Mouse (Mus musculus) A20 (cell line): ENCODE data around the gene Sgk1.

Source experiments
- DNase-seq: peaks from one replicate; pipeline ENCODE4 v3.0.0-alpha.2; 2011; ENCODE audit warnings: low read depth, low spot score

Gene Sgk1

GRCm38 (mm10) chr10:21963005-21963404 lies 81.0 kb downstream of the Sgk1 start:
- DNase-seq, result no peak

GRCm38 (mm10) chr10:21973676-21974075 lies 91.7 kb downstream of the Sgk1 start:
- DNase-seq, result no peak

GRCm38 (mm10) chr10:21974801-21975200 lies 92.8 kb downstream of the Sgk1 start:
- DNase-seq, result no peak

GRCm38 (mm10) chr10:21975384-21975783 lies 93.4 kb downstream of the Sgk1 start:
- no peak for DNase-seq

GRCm38 (mm10) chr10:21976253-21976652 lies 94.3 kb downstream of the Sgk1 start:
- DNase-seq, result no peak

GRCm38 (mm10) chr10:21978421-21978820 lies 96.4 kb downstream of the Sgk1 start:
- no peak for DNase-seq

- no peak for DNase-seq
These were observed 97.4 kb downstream of the Sgk1 start for GRCm38 (mm10) chr10:21979286-21979965.

GRCm38 (mm10) chr10:21980780-21981435 lies 98.9 kb downstream of the Sgk1 start:
- no peak for DNase-seq

GRCm38 (mm10) chr10:21982303-21982702 lies 100.3 kb downstream of the Sgk1 start:
- no peak for DNase-seq

- no peak for DNase-seq
These were observed 106.5 kb downstream of the Sgk1 start for GRCm38 (mm10) chr10:21988489-21988888.

- DNase-seq, result no peak
These were observed 109.4 kb downstream of the Sgk1 start for GRCm38 (mm10) chr10:21991351-21991840.

- DNase-seq, result peak; percentile 17
These were observed 110.2 kb downstream of the Sgk1 start for GRCm38 (mm10) chr10:21991986-21992833.

- DNase-seq, result no peak
These were observed 111.0 kb downstream of the Sgk1 start for GRCm38 (mm10) chr10:21992834-21993514.

GRCm38 (mm10) chr10:21993515-21994373 lies 111.8 kb downstream of the Sgk1 start:
- DNase-seq, result no peak

GRCm38 (mm10) chr10:21994431-21994914 lies 112.5 kb downstream of the Sgk1 start:
- DNase-seq, result peak; percentile 92

GRCm38 (mm10) chr10:21995221-21995620 lies 113.2 kb downstream of the Sgk1 start:
- peak; percentile 83 for DNase-seq

GRCm38 (mm10) chr10:21995661-21996308 lies 113.8 kb downstream of the Sgk1 start:
- DNase-seq, result peak; percentile 85

GRCm38 (mm10) chr10:21996660-21997447 lies 114.9 kb downstream of the Sgk1 start:
- DNase-seq, result no peak

- DNase-seq, result no peak
These were observed 115.7 kb downstream of the Sgk1 start for GRCm38 (mm10) chr10:21997550-21998204.
